Mouse (Mus musculus): ENCODE data around the gene Nr2f2. TPM values are rescaled to one million over a fixed set of nuclear protein-coding genes. Genes with fewer than 3 reads are reported as not detected.

Gene Nr2f2
- polyA plus RNA-seq, 1 experiment: not detected

DNA sequence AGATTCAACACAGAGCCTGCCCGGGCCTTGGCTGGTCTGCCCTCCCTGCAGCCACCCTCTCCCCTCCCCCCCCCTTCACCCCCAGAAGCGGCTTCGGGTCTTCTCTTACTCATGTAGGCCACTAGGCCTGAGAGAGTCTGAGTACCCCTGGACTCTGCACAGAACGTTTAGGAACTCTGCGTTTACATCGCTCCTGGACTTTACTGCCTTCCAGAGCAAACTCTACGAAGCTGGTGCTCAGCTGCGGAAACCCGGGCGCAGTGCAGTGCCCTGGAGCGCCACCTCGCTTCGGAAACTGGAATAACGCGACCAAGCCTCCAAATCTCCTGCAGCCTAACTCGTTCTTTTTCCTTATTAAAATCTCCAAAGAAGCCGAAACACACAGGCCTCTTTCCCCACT is 31.7 kb downstream of the Nr2f2 start:
- TF ChIP-seq GATA1 (IDR thresholded peaks at IDR 0.05; ENCODE audit: low read length): no peak

GRCm38 (mm10) chr7:70333851-70334250 is 32.7 kb downstream of the Nr2f2 start:
- no peak for TF ChIP-seq GATA1 (IDR thresholded peaks at IDR 0.05; ENCODE audit: low read length)

- TF ChIP-seq GATA1 (IDR thresholded peaks at IDR 0.05; ENCODE audit: low read length): no peak
Observed at GRCm38 (mm10) chr7:70332926-70333664, 33.4 kb downstream of the Nr2f2 start.

- no peak for TF ChIP-seq GATA1 (IDR thresholded peaks at IDR 0.05; ENCODE audit: low read length)
Observed at GRCm38 (mm10) chr7:70332064-70332850, 34.3 kb downstream of the Nr2f2 start.

- no peak for TF ChIP-seq GATA1 (IDR thresholded peaks at IDR 0.05; ENCODE audit: low read length)
Observed at GRCm38 (mm10) chr7:70331243-70332063, 35.1 kb downstream of the Nr2f2 start.

GRCm38 (mm10) chr7:70330761-70331242 is 35.7 kb downstream of the Nr2f2 start:
- no peak for TF ChIP-seq GATA1 (IDR thresholded peaks at IDR 0.05; ENCODE audit: low read length)

DNA sequence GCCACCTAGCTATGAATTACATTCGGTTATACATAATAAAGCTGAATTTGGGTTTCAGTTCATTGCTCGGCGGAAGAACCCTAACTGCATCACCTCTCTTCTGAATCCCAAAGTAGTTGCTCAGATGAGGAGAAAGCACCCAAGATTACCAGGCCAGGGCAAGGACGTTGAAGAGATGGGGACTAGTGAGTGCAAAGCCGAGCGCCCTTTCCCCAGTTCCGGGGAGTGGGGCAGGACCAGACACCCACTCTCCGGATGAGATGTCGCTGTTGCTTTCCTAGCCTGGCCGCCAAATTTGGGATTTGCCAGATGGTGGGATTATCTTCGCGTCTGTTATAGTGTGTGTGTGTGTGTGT is 36.4 kb downstream of the Nr2f2 start:
- TF ChIP-seq GATA1 (IDR thresholded peaks at IDR 0.05; ENCODE audit: low read length): no peak

- no peak for TF ChIP-seq GATA1 (IDR thresholded peaks at IDR 0.05; ENCODE audit: low read length)
Observed at GRCm38 (mm10) chr7:70329521-70330206, 36.9 kb downstream of the Nr2f2 start.

DNA sequence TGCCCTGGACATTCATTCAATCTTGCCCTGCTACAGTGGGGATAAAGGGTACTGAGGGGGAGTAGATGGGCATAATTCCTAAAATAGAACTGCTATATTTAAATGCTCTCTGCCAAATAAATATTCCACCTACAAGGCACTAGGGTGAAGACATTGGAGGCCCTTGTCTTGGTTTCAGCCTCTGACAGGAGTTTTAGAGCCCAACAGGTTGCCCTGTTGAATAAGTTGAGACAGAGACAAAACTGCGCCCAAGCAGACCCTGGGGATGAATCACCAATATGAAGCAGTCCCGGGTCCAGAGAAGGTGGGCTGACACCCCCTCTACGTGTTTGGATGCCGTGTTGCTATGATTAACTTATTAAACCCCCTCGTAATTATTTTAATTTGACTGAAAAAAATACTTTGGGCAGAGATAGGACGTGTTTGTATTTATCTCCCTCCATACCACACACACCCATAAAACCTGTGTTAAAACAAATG is 37.5 kb downstream of the Nr2f2 start:
- no peak for TF ChIP-seq GATA1 (IDR thresholded peaks at IDR 0.05; ENCODE audit: low read length)

GRCm38 (mm10) chr7:70328206-70329036 is 38.1 kb downstream of the Nr2f2 start:
- no peak for TF ChIP-seq GATA1 (IDR thresholded peaks at IDR 0.05; ENCODE audit: low read length)

DNA sequence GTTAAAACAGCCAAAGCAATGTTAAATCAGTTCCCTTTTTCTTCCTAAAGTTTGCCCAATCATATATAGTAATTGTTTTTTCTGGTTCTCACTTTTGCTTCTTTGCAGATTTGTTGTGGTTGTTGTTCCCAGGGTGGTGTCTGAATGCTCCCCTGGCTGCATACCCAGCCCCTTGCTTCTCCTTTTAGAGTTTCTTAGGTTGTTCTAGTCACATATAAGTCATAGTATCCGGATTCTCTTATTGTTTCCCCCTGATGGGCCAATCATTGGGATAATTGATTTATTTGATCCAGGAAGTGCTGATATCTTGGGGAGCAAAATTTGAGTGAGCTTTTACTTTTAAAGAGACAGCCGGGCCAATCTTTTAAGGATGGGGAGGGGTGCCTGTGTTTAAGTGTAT is 39.3 kb downstream of the Nr2f2 start:
- no peak for TF ChIP-seq GATA1 (IDR thresholded peaks at IDR 0.05; ENCODE audit: low read length)

DNA sequence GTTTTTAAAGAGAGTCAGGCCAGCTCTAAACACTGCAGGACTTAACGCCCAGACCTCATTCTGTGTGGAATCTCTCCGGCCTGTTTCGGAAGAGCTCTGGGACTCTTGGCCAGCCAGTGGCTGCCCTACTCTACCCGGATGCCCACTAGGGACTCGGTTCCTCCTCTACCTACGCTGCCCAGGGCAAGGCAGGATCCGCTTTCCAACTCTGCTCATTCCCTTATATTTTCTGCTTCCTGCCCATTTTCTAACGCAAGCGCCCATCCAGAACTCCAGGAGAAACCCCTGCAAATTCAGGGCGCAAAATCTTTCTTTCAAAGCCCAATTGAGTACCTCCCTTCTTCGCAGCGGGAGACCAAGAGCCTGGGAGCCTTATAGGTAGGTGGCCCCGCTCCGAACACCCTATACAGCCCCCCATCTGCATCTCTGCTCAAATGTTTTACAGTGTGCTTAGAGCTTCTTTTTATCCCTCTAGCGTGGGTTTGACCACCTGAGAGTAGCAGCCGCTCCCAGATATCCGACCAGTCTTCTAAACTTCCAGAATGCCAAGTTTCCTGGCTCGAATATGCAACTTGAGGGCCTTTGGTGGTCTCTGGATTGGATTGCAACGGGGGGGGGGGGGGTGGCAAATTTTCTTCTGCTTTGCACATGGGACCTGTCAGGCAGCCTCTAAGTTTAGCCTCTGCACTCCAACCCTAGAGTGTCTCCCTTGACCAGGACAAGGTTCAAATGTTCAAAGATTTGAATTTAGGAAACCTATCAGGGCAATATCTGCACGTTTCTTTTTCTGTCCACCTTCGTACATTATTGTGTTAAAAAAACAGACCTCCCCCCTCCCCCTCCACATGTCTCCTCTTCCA is 40.1 kb downstream of the Nr2f2 start:
- no peak for TF ChIP-seq GATA1 (IDR thresholded peaks at IDR 0.05; ENCODE audit: low read length)

- TF ChIP-seq GATA1 (IDR thresholded peaks at IDR 0.05; ENCODE audit: low read length): no peak
Observed at GRCm38 (mm10) chr7:70325381-70325780, 41.2 kb downstream of the Nr2f2 start.

All from G1E-ER4 (cell line).